Mouse (Mus musculus): ENCODE results near the gene Lmtk3. TPM values are rescaled to one million over a fixed set of nuclear protein-coding genes. Genes with fewer than 3 reads are reported as not detected.
A peak's percentile ranks its signal among the peaks of the same experiment; 100 is the strongest.

The Lmtk3 gene
- total RNA-seq (2017), result not detected in 2 replicates

- ATAC-seq (ENCODE audit: extremely low read depth, insufficient number of reproducible peaks, low FRiP score, poor library complexity, severe bottlenecking), result no peak; the same call in 1 of the 2 replicates
Measured at GRCm38 (mm10) chr7:45783511-45784091, at the start of gene Lmtk3. TSS of gene Lmtk3 (plus strand) at chr7:45783738.

GRCm38 (mm10) chr7:45739162-45739763 is 44.3 kb upstream of the Lmtk3 start:
- peak; percentile 73 for ATAC-seq (ENCODE audit: extremely low read depth, insufficient number of reproducible peaks, low FRiP score, poor library complexity, severe bottlenecking)

- no peak for ATAC-seq (ENCODE audit: extremely low read depth, insufficient number of reproducible peaks, low FRiP score, poor library complexity, severe bottlenecking)
Measured at GRCm38 (mm10) chr7:45739820-45740219, 43.7 kb upstream of the Lmtk3 start.

- ATAC-seq (ENCODE audit: extremely low read depth, insufficient number of reproducible peaks, low FRiP score, poor library complexity, severe bottlenecking), result peak; percentile 21; the same call in 1 of the 2 replicates
Measured at GRCm38 (mm10) chr7:45741308-45741707, 42.2 kb upstream of the Lmtk3 start.

GRCm38 (mm10) chr7:45741777-45742176 is 41.8 kb upstream of the Lmtk3 start:
- ATAC-seq (ENCODE audit: extremely low read depth, insufficient number of reproducible peaks, low FRiP score, poor library complexity, severe bottlenecking), result peak; percentile 77

GRCm38 (mm10) chr7:45742338-45742737 is 41.2 kb upstream of the Lmtk3 start:
- peak; percentile 22; the same call in 1 of the 2 replicates for ATAC-seq (ENCODE audit: extremely low read depth, insufficient number of reproducible peaks, low FRiP score, poor library complexity, severe bottlenecking)

GRCm38 (mm10) chr7:45744387-45744786 is 39.2 kb upstream of the Lmtk3 start:
- ATAC-seq (ENCODE audit: extremely low read depth, insufficient number of reproducible peaks, low FRiP score, poor library complexity, severe bottlenecking), result no peak

- ATAC-seq (ENCODE audit: extremely low read depth, insufficient number of reproducible peaks, low FRiP score, poor library complexity, severe bottlenecking), result no peak
Measured at GRCm38 (mm10) chr7:45746518-45746917, 37.0 kb upstream of the Lmtk3 start.

GRCm38 (mm10) chr7:45747450-45747849 is 36.1 kb upstream of the Lmtk3 start:
- ATAC-seq (ENCODE audit: extremely low read depth, insufficient number of reproducible peaks, low FRiP score, poor library complexity, severe bottlenecking), result no peak

- no peak for ATAC-seq (ENCODE audit: extremely low read depth, insufficient number of reproducible peaks, low FRiP score, poor library complexity, severe bottlenecking)
Measured at GRCm38 (mm10) chr7:45748110-45748509, 35.4 kb upstream of the Lmtk3 start.

GRCm38 (mm10) chr7:45749401-45749800 is 34.1 kb upstream of the Lmtk3 start:
- no peak for ATAC-seq (ENCODE audit: extremely low read depth, insufficient number of reproducible peaks, low FRiP score, poor library complexity, severe bottlenecking)

- ATAC-seq (ENCODE audit: extremely low read depth, insufficient number of reproducible peaks, low FRiP score, poor library complexity, severe bottlenecking), result no peak
Measured at GRCm38 (mm10) chr7:45750162-45750561, 33.4 kb upstream of the Lmtk3 start.

GRCm38 (mm10) chr7:45755703-45756102 is 27.8 kb upstream of the Lmtk3 start:
- no peak for ATAC-seq (ENCODE audit: extremely low read depth, insufficient number of reproducible peaks, low FRiP score, poor library complexity, severe bottlenecking)

- no peak for ATAC-seq (ENCODE audit: extremely low read depth, insufficient number of reproducible peaks, low FRiP score, poor library complexity, severe bottlenecking)
Measured at GRCm38 (mm10) chr7:45759400-45759799, 24.1 kb upstream of the Lmtk3 start.

- ATAC-seq (ENCODE audit: extremely low read depth, insufficient number of reproducible peaks, low FRiP score, poor library complexity, severe bottlenecking), result no peak
Measured at GRCm38 (mm10) chr7:45760151-45760550, 23.4 kb upstream of the Lmtk3 start.

GRCm38 (mm10) chr7:45765995-45766394 is 17.5 kb upstream of the Lmtk3 start:
- no peak for ATAC-seq (ENCODE audit: extremely low read depth, insufficient number of reproducible peaks, low FRiP score, poor library complexity, severe bottlenecking)

GRCm38 (mm10) chr7:45766764-45767163 is 16.8 kb upstream of the Lmtk3 start:
- ATAC-seq (ENCODE audit: extremely low read depth, insufficient number of reproducible peaks, low FRiP score, poor library complexity, severe bottlenecking), result no peak

GRCm38 (mm10) chr7:45767500-45767899 is 16.0 kb upstream of the Lmtk3 start:
- ATAC-seq (ENCODE audit: extremely low read depth, insufficient number of reproducible peaks, low FRiP score, poor library complexity, severe bottlenecking), result no peak

- no peak for ATAC-seq (ENCODE audit: extremely low read depth, insufficient number of reproducible peaks, low FRiP score, poor library complexity, severe bottlenecking)
Measured at GRCm38 (mm10) chr7:45770427-45771082, 13.0 kb upstream of the Lmtk3 start.

GRCm38 (mm10) chr7:45771101-45771500 is 12.4 kb upstream of the Lmtk3 start:
- ATAC-seq (ENCODE audit: extremely low read depth, insufficient number of reproducible peaks, low FRiP score, poor library complexity, severe bottlenecking), result no peak
